Mouse (Mus musculus) spleen, adult 18-20 months (tissue): ENCODE measurements around the gene Gm45716.

Experiments
- DNase-seq, 2 experiments: peaks; one replicate each; pipeline ENCODE4 v3.0.0; 2022; ENCODE audit warnings: mixed read lengths in 2 of 2

Gm45716 gene

DNA sequence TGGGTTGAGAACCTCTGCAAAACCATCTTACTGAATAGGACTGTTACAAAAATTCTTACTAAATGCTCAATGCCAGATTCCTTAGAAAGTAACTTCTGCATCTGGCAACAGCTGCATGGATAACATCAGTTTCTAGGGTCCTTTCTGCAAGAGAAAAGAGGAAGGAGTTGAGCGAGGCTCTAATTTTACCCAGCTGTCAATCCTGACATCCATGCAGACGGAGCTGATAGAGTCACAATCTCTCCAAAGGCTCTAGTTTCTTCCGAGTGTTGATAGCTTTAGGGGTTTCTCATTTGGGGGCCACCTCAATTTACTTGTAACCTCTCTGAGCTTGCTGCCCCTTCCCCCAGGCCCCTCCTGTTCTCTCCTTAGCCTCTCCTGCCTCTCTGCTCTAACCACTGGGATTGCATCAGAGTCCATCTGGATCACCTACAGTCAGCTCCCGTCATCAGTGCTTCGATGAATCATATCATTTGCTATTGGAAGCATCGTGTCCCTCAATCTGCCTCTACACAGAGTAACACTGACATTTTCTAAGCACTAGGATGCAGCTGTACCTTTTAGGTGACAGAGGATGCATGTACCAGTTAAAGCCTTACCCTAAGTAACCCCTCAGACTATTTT is 32.7 kb downstream of the Gm45716 start:
- no peak for DNase-seq

DNA sequence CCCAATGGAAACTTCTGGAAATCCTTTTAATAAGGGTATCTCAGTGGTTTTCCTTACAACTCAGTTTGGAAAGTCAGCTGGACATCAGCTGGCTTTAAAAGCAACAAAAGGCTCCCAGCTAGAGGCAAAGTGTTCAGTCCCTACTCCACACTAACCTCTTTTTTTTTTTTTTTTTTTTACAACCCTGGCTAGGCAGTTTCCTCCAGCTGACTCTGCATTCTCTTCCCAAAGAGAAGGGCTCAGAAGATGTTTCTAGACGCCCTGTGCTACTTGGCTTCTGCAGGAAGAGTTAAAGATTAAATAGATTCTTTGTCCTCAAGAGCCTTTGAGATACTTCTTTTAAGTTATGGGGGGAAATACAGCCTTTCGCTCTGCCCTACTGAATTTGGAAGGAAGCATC is 33.3 kb downstream of the Gm45716 start:
- DNase-seq = no peak

- peak in 1 of 2 experiments; percentile 18 for DNase-seq
These were observed 37.5 kb downstream of the Gm45716 start for GRCm38 (mm10) chr11:90224914-90225470.

DNA sequence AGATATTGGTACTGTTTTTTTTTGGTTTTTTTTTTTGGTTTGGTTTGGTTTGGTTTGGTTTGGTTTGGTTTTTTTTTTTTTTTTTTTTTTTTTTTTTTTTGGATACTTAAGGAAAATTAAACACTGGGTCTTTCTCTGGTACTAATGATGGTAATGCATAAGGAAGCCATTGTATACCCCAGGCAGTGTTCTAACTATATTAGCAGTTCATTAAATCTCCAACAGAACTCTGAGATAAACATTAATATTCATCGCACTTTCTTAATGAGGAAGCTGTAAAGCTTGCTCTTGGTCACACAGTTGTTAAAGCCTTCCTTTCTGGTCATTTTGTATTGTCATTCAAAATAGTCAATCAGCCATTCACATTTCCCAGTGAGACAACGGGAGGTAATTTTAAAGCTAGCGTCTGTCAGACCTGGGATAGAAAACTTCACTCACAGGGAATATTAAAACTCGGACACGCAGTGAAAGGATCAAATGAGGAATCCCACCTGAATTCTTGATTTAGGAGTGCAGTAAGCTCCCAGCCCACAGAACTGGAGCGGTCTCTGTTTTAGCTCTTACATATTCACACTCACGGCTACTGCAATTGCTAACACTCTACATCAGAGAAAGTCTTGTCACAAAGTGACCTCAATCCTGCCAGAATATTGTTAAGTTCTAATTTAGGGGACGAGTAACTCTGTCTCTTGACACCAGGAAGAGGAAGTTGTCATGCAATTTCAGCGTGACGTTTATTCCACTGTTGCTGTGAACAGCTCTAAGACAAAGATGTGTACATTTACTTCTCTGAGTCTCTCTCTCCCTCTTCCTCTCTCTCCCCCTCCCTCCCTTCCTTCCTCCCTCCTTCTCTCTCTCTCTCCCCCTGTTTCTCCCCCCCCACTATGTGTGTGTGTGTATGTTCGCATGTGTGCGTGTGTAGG is 39.8 kb downstream of the Gm45716 start:
- no peak for DNase-seq

DNA sequence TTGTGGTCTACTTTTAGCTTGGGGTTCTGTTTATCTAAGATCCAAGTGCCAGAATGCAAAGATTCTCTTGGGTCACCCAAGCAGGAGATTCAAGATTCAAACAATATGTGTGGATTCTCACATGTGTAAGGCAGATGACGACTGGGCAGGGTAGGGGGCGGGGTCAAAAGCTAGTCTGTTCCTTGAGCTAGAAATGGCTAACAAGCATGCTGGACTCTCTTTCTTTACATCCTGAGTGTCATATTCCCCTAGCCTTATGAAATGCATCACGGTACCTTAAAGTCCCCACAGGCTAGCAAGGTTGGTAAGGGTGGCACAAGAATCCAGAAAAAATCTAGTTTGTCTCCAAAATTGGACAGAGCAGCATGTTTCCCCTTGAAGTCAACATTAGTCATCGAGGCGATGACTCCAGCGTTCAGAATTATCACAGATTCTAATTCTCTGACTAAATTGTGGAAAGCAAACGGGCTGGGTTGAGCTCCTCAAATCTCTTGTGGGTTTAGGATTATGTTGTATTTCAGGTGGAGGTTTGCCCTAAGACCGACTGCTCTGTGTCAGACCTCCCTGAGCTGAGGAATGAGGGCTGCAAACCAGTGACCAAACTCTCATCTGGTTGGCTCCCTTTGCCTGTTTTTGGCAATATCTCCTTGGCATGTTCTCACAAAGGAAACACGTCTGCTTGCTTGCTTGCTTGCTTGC is 40.9 kb downstream of the Gm45716 start:
- DNase-seq = no peak

- DNase-seq = no peak
These were observed 42.3 kb downstream of the Gm45716 start for GRCm38 (mm10) chr11:90229800-90230199.

DNA sequence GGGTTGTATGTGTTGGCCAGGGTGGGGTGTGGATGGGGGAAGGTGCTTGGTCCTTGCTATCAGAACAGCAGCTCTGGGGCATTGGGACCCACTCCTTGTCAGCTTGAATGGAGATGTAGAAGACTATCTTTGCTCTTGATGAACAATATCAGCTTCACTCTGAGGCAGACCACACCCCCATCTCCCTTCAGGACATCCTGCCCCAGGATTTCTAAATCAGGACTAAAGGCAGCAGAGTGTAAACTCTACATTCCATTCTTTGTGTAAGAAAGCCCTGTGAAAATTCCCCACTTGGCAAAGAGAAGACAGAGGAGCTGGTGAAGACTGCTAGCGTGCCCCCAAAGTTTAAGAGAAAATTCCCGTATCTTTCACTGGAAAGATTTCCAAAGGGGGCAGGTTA is 43.2 kb downstream of the Gm45716 start:
- no peak for DNase-seq

DNA sequence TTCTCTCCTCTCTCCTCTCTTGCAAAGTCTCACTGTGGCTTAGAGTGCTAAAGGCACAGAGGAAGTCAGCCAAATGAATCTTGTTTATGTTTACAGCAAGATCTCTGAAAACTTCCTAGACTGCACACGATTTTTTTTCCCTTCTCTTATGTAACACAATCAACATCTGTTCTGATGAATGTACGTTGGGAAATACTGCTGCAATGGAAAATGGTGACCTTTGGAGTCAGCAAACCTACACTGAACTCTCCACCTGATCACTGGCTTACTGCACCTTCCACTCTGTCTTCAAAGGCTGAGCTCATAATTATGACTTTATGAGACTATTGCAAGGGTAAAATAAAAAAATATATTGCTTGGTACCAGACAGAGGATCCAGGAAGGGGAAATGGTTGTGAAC is 44.1 kb downstream of the Gm45716 start:
- no peak for DNase-seq

DNA sequence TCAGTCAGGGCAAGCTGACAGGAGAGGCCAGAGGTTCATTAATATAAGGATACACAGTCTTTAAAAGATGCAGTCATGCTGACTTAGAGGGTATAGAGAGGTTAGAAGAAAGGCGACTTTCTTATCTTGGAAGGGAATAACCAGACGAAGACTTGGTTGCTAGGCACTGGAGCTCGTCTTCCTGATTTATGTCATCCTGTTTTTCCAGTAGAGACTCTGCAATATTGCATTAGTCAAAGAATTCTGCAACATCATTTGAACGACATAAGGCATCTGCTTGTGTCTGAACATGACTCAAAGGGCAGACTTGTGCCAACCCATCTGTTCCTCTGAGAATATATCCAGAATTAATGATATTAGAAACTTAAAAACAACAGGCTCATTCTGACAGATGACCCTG is 45.2 kb downstream of the Gm45716 start:
- DNase-seq = no peak

DNA sequence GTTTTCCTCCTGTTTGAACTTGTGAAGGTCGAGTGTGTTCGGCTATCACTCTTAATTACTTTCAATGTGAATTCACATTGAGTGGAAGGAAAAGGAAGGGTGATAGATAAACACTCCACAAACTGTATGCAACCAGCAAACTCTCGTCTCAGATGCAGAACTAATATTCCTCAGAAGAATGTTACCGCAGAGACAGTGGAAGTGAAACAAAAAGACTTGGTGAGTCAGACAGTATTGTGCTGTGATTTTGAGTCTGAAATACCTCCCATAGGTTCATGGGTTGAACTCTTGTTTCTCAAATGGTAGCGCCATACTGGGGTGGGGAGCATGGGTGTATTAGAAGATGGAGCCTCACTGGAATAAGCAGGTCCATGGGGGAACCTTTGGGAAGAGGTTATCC is 47.7 kb downstream of the Gm45716 start:
- no peak for DNase-seq

DNA sequence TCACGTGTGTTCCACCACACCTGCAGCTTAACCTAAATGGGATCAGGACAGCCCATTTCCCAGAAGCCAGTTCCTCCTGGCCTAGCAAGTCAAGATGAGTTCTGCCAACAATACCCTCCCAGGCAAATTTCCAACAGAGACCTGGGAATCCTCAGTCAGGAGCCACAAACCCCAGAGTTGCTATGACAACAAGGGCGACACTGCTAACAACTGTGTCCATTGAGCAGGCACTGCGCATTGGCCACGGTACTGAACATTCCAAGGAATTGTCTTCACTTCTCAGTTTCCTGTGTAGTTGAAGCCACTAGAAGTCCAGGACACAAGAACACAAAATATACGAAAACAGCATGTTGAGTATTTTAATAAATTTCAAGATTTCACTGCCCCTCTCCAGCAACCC is 50.1 kb downstream of the Gm45716 start:
- no peak for DNase-seq

DNA sequence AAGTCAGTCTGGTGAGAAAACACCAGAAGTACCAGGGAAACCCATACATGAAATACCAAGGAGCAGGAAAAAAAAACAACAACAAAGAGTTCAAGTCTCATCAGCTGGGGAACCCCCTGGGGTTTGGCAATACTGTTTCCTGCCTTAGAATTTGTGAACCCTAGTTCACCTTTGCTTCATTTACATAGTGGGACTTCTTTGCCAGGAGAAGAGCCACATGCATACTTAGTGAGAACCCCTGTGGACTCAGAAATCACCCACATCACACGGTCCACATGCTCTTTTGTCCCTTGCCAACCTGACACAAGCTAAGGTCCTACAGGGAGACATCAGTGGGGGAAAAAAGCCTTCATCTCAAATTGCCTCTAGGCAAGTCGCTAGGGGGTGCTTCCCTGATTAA is 51.2 kb downstream of the Gm45716 start:
- no peak for DNase-seq

DNA sequence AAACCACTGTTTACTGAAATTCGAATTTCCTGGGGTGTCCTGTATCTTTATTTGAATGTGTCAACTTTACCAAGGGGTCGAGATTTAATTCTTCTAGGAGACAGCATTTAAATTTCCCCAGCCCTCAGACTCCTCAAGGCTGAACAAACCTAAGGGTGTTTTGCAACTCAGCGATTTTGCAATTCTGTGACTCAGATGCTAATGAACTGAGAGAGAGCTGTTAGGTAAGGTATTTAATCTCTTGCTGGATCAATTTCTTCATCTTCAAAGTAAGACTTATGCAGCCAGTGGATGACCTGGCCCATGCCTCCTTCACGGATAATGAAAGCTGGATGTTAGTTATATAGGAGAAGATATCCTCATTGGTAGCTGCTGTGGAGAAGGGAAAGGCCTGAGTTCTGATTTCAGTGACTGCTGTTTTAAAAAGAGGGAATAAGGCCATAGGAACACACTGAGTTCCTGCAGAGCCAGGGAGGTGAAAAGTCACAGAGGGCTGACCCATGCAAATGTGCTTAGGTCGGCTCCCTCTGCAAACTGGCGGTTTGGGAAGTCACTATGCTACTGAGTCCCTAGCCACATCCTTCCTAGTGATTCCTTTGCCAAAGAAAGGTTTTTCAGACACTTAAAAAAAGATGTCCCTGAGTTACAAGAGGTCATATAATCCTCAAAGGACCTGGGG is 53.3 kb downstream of the Gm45716 start:
- DNase-seq = no peak

DNA sequence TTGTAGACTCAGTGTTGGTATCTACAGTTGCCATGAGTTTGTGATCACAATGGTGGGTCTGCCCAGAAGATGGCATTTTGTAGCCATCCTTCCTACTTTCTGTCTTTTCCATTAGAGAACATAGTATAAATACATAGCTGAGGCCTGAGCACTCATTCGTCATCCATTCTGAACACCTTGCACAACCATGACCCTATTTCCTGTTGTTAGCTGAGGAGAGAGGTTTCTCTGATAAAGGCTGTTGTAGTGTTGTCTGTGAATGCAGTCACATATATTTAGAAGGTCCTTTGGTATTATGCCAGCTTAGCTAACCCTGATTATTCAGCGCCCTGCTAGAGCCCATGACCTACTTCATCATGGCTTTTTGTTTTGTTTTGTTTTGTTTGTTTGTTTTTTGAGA is 54.4 kb downstream of the Gm45716 start:
- no peak for DNase-seq

DNA sequence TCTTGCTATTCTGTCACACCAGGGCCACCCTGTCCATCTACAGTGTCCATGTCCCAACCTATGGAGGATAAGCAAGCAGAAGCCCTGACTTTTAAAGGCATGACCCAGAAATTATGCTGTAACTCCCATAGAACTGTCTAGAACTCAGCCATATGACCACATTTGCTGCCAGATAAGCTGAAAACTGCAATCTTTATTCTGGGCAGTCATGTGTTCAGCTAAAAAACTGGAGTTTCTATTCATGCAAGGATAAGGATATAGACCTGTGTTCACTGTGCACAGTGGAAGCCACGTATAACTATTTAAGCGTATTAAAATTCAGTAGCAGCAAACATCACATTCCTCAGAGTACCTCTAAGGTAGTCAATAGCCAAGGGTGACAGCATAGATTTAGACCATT is 55.8 kb downstream of the Gm45716 start:
- DNase-seq = no peak

DNA sequence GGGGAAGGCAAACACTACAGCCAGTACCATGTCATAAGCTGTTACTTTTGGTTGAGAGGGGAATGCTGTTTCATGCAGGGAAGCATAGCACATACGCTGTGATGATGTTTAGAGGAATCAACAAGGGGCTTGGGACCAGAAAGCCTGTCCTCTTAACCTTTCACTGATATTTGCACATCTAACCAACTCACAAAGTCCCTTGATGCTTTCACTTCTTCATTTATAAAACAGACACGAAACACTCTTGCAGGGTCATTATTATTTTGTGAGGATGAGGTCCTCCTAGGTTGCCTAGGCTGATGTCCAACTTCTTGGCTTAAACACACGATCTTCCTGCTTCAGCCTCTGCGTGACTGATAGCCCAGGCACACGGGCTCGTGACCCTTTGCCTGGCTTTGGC is 58.1 kb downstream of the Gm45716 start:
- DNase-seq = no peak

DNA sequence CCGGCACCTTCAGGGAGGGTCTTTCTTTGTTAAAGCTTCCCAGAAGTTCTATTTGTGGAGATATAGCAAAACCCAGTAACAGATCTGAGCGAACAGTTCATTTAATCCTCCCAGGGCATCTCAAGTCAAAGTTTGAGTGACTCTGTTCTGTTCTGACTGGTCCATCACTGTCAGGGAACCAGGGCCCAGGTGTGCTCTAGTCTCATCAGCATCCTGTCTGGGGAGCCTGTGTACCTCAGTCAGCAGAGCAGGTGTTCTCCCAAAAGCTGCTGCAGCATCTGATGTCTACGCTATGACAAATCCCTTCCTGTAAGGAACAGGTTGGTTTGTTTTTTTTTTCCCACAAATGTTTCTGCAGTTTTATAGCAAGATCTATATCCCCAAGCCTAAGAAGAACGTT is 59.2 kb downstream of the Gm45716 start:
- no peak for DNase-seq

DNA sequence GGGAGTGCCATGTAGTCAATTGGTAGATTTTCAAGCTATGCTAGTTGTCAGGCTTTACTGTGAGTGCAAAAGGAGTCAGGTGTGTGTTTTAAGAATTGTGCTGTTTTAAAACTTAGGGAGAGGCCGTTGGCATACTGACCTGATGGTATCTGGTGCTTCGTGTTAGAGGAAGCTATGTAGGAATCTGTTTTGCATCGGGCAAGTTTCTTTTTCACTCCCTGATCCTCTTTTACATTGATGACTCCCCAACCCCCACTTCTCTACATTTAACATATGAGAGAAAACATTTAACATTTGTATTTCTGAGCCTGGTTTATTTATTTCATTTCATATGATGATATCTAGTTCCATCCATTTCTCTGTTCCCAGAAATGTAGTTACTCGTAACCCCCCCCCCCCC is 60.3 kb downstream of the Gm45716 start:
- DNase-seq = no peak

GRCm38 (mm10) chr11:90249025-90249650 is 61.7 kb downstream of the Gm45716 start, which contains the start of gene Mmd:
Mmd (plus strand) TSS chr11:90249456.
- peak; percentile 98 to 99 for DNase-seq

- no peak for DNase-seq
These were observed 62.2 kb downstream of the Gm45716 start for GRCm38 (mm10) chr11:90249701-90250141.

- peak in 1 of 2 experiments; percentile 22 for DNase-seq
These were observed 62.7 kb downstream of the Gm45716 start for GRCm38 (mm10) chr11:90250189-90250588.

GRCm38 (mm10) chr11:90250730-90251129 is 63.2 kb downstream of the Gm45716 start:
- DNase-seq = no peak
